Mouse (Mus musculus) heart, adult 2 months (tissue): ENCODE data around the gene Wnt11. TPM values are rescaled to one million over a fixed set of nuclear protein-coding genes. Genes with fewer than 3 reads are reported as not detected.
A peak's percentile ranks its signal among the peaks of the same experiment; 100 is the strongest.

Source experiments
- DNase-seq, 2 experiments: peaks; one replicate each; pipeline ENCODE4 v3.0.0; 2021
- H3K27ac ChIP-seq: fragments of 200-600 bp; 2 replicates; pipeline ENCODE4 v1.8.1; 2022
- H3K27me3 ChIP-seq: fragments of 200-500 bp; 2 replicates; pipeline ENCODE4 v1.6.1; 2012; ENCODE audit warnings: mild to moderate bottlenecking, low read length, inconsistent platforms, mixed read lengths; ENCODE audit not compliant: control insufficient read depth, insufficient read depth
- H3K36me3 ChIP-seq: fragments of 200-500 bp; 2 replicates; pipeline ENCODE4 v1.6.1; 2012; ENCODE audit warnings: low read length, inconsistent platforms; ENCODE audit not compliant: control insufficient read depth, insufficient read depth
- H3K4me1 ChIP-seq: fragments of 200-500 bp; 2 replicates; pipeline ENCODE4 v1.6.1; 2011; ENCODE audit warnings: low read length; ENCODE audit not compliant: control insufficient read depth, insufficient read depth
- H3K4me3 ChIP-seq: fragments of 200-600 bp; 2 replicates; pipeline ENCODE4 v1.8.1; 2022
- H3K79me2 ChIP-seq: fragments of 200-500 bp; replicated peaks from 2 replicates; pipeline ENCODE4 v1.6.1; 2012; ENCODE audit warnings: mild to moderate bottlenecking, inconsistent platforms, low read length, moderate library complexity, mixed read lengths; ENCODE audit not compliant: control insufficient read depth, insufficient read depth
- H3K9ac ChIP-seq: fragments of 200-500 bp; 2 replicates; pipeline ENCODE4 v1.6.1; 2012; ENCODE audit warnings: low read depth, mild to moderate bottlenecking, control low read depth, inconsistent platforms, low read length, mixed read lengths
- CTCF ChIP-seq: fragments of 200-600 bp; IDR thresholded peaks from 2 replicates; pipeline ENCODE4 v1.8.1; 2022; ENCODE audit warnings: antibody characterized with exemption, mild to moderate bottlenecking, moderate library complexity
- EP300 ChIP-seq: fragments of 200-500 bp; IDR thresholded peaks from 2 replicates; pipeline ENCODE4 v1.6.1; 2011; ENCODE audit warnings: low read depth, low read length, control low read depth; ENCODE audit not compliant: insufficient read depth
- POLR2A ChIP-seq: fragments of 200-500 bp; IDR thresholded peaks from 2 replicates; pipeline ENCODE4 v1.6.1; 2011; ENCODE audit warnings: mild to moderate bottlenecking, low read depth, low read length, control low read depth; ENCODE audit not compliant: insufficient read depth
- whole genome bisulfite sequencing: fragments of 180-500 bp; shearing (Covaris S2); methylation state at CpG from one replicate; pipeline ENCODE4 v1.1.7; 2018; 5-methylcytosine and 5-hydroxymethylcytosine counted together
- intact Hi-C: fragments of 180-260 bp; cut with DNase I; formaldehyde crosslinking; loops from one replicate; pipeline ENCODE4 v1.15.1; 2025
- long read RNA-seq: library from polyadenylated mRNA; stranded (forward); transcript quantifications from one replicate; pipeline ENCODE4 v2.0.0, GENCODE M21; 2021
- polyA plus RNA-seq: library from polyadenylated mRNA; depleted of rRNA; stranded (reverse); fragments of >200 nt; gene quantifications from 2 replicates; pipeline ENCODE4 v1.2.3, GENCODE M21; 2012; rRNA removed
- total RNA-seq, 2 experiments: library from RNA; stranded (reverse); gene quantifications; 2 replicates each; pipeline ENCODE4 v1.2.3; 2021

Wnt11 gene
- total RNA-seq (1 to 10 TPM; 4.8 to 7.3 TPM), polyA plus RNA-seq (6.2 and 9.0 TPM in 2 replicates)
- long read RNA-seq, partial matches to known transcripts: 1 of 6 reads
- long read RNA-seq, other reads (novel, unspliced or antisense): 5 of 6 reads

DNA sequence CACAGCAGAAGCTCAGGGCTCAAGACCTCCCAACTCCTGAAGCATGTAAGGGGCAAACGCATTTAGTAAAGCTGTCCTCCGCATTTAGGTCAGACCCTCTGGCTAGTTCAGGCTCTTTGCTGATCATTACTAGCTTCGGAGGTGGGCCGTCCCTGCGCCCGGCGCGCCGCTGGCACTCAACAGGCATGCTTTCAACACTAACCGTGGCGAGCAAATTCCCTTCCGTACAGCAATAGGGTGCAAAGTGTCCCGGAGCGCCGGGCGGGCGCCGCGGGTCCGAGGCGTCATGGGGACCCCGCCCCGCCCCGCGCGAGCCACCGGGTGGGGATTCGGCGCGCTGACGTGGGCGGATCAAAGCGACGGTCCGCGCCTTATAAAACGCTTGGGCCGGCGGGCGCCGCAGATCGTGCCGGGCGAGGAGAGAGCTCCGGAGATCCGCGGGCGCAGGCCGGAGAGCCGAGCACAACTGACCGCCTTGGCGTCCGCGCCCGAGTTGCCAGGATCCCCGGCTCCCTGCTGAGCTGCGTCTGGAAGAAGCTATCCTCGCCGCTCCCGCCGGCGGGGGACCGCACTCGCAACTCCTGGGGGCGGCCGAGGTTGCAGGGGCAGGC is at the start of gene Wnt11:
Gene Wnt11 (plus strand): TSS at position 402 of the 611 bp plus-strand sequence.
- H3K4me1 ChIP-seq: peaks cover 7% of the 10 kb centered on the region
- H3K79me2 ChIP-seq: no peaks in the 10 kb centered on the region
- peak within 1 kb of the TSS; percentile 79 for H3K9ac ChIP-seq
- no peak for TF ChIP-seq CTCF
- TF ChIP-seq EP300: no peak
- peak; percentile 30; the same call in 1 of the 2 replicates for TF ChIP-seq POLR2A
- intact Hi-C loops: loop anchor here (10.0 kb wide), 1 partner anchor 350 kb away; the partner anchor contains the start of gene Lrrc32
- under 1% methylated on average over 66 of the region's 66 CpGs for WGBS
- H3K4me3 ChIP-seq: peak within 1 kb of the TSS; percentile 64
- DNase-seq: peak; percentile 70 to 78
- H3K27me3 ChIP-seq: peaks cover 3% of the 10 kb centered on the region; the same call in 1 of the 2 replicates
- peak within 1 kb of the TSS; percentile 44 for H3K27ac ChIP-seq
- H3K36me3 ChIP-seq: no peaks in the 10 kb centered on the region

DNA sequence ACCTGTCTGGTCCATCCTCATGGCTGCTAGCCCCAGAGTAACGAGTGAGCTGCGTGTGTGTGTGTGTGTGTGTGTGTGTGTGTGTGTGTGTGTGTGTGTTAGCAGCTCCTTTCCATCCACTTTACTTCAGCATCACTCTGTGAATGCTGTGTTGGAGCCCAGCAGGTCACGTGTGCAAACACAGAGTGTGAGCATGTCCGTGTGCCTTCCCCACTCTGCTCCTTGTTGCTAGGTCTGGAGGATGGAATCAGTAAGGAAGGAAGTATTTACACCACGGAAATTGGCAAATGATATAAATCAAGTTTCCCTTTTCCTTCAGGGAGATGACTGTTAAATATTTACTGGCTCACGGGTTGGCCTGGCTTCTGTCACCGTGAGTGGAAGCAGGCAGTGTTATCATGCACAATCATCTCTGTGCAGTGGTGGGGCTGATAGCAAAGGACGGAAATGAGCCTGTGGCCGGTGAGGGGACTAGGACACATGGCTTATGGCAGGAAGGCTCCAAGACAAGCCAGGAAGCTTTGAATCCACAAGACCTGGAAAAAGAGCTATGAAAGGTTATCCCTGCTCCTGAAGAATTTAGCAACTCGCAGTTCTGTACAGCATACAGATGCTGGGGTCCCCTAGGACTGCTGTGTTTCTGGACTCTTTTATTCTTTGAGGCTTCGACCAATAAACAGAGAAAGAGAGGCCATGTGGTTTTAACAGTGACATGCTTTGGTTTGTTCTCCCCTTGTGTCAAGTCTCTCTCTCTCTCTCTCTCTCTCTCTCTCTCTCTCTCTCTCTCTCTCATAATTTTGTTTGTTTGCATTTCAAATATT is 47.9 kb upstream of the Wnt11 start:
- no peak overlapping the region for H3K9ac ChIP-seq
- no peak overlapping the region for H3K4me3 ChIP-seq
- TF ChIP-seq EP300: no peak
- no peak for TF ChIP-seq POLR2A
- TF ChIP-seq CTCF: no peak
- H3K27me3 ChIP-seq: no peaks in the 10 kb centered on the region
- DNase-seq: no peak
- 33% methylated on average over 11 of the region's 11 CpGs for WGBS
- intact Hi-C loops: no loop called here
- H3K79me2 ChIP-seq: no peaks in the 10 kb centered on the region
- H3K27ac ChIP-seq: no peak overlapping the region
- no peaks in the 10 kb centered on the region for H3K36me3 ChIP-seq
- H3K4me1 ChIP-seq: peaks cover 8% of the 10 kb centered on the region

DNA sequence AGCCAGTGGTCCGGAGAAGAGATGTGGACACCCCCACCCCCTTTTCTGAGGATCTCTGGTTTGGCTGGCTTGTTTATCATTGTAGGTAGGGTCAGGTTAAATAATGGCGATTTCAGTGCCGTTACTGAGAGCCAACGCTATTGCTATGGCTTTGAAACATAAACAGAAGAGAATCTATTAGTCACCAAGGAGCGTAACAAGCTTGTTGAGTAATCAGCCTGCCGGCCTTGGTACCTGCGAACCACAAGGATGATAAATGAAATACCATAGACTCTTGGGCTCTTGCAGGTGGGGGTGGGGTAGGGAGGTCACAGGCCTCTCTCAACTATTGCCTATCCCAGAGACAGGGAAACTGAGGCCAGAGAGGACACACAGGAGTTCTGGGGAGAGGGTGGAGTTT is 46.2 kb upstream of the Wnt11 start:
- WGBS: 77% methylated on average over 7 of the region's 7 CpGs
- Histone ChIP-seq H3K27me3 (no peaks in the 10 kb centered on the region), H3K4me3 (no peak overlapping the region), H3K4me1 (peaks cover 7% of the 10 kb centered on the region), H3K9ac (no peak overlapping the region), H3K79me2 (no peaks in the 10 kb centered on the region), H3K27ac (no peak overlapping the region), H3K36me3 (no peaks in the 10 kb centered on the region)
- intact Hi-C loops: no loop called here
- no peak for TF ChIP-seq CTCF
- no peak for TF ChIP-seq EP300
- no peak for TF ChIP-seq POLR2A
- DNase-seq: no peak

DNA sequence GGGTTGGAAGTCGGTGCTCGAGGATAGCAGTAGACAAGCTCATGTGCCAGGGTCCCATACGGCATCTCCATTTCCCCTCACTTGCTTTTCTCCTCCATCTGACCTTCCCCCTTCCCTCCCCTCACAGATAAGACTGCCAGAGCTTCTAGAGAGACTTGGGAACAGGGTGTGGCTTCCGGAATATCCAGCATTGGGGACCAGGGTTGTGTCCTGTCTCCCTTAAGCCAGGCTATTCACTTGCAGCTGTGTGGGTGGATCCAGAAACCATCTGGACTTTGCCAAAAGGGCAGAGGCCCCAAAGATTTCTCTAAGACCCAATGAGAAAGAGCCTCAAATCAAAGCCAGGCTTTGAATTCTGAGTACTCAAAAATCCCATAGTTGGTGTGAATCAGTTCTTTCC is 45.8 kb upstream of the Wnt11 start:
- TF ChIP-seq POLR2A: no peak
- TF ChIP-seq CTCF: no peak
- no peak for TF ChIP-seq EP300
- 48% methylated on average over 4 of the region's 4 CpGs for WGBS
- Histone ChIP-seq H3K27me3 (no peaks in the 10 kb centered on the region), H3K4me1 (peaks cover 7% of the 10 kb centered on the region), H3K9ac (no peak overlapping the region), H3K27ac (no peak overlapping the region), H3K79me2 (no peaks in the 10 kb centered on the region), H3K4me3 (no peak overlapping the region), H3K36me3 (no peaks in the 10 kb centered on the region)
- intact Hi-C loops: no loop called here
- peak in 1 of 2 experiments; percentile 44 for DNase-seq

DNA sequence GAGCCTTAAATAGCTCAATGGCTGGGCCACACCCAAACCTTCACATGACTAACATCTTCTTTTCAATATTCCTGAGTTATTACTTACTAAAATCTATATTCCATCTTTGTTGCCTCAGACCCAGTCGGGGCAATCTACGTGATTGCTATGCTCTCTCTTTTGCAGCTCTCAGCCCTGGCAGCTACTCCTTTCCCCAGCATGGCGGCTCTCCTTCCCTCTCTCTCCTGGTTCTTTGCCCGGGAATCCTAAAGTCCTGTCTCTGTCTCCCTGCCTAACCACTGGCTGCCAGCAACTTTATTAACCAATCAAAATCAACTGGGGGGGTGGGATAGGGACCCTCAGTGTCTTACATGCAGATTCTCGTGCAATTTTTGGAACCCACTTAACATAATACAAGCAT is 43.0 kb upstream of the Wnt11 start:
- Histone ChIP-seq H3K27ac (no peak overlapping the region), H3K9ac (no peak overlapping the region), H3K27me3 (no peaks in the 10 kb centered on the region), H3K4me1 (peaks cover 5% of the 10 kb centered on the region), H3K36me3 (no peaks in the 10 kb centered on the region), H3K79me2 (no peaks in the 10 kb centered on the region), H3K4me3 (no peak overlapping the region)
- intact Hi-C loops: no loop called here
- WGBS: 91% methylated on average over 5 of the region's 5 CpGs
- TF ChIP-seq EP300 (no peak), CTCF (no peak), POLR2A (no peak)
- no peak for DNase-seq

DNA sequence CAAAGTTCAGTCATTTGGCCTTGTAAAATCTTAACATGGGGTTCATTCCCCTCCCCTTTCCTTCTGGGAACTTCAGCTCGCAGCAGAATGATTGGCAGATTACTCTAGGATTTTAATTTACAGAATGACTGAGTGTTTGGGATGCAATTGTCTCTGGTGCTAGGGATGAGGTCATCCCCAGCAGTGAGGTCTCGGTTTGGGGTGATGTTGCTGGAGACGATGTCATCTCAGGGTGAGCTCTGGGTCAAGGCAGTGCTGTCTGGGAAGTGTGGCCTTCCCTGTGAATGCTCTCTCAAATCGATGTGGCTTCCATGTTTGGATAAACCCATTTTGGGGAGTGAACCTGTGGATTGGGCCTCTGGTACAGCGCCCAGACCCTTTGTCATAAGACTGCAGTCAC is 41.1 kb upstream of the Wnt11 start:
- intact Hi-C loops: no loop called here
- H3K4me1 ChIP-seq: peaks cover 4% of the 10 kb centered on the region
- no peak for TF ChIP-seq POLR2A
- TF ChIP-seq EP300: no peak
- TF ChIP-seq CTCF: no peak
- H3K36me3 ChIP-seq: no peaks in the 10 kb centered on the region
- DNase-seq: no peak
- peak overlapping the region; percentile 26 for H3K27ac ChIP-seq
- H3K79me2 ChIP-seq: no peaks in the 10 kb centered on the region
- H3K27me3 ChIP-seq: no peaks in the 10 kb centered on the region
- H3K4me3 ChIP-seq: no peak overlapping the region
- WGBS: 49% methylated on average over 5 of the region's 5 CpGs
- H3K9ac ChIP-seq: no peak overlapping the region
